Mouse (Mus musculus) CD4-positive, CD25-positive, alpha-beta regulatory T cell, adult 4 months (primary cell): ENCODE data around the gene Nrsn2. TPM values are rescaled to one million over a fixed set of nuclear protein-coding genes. Genes with fewer than 3 reads are reported as not detected.
A peak's percentile ranks its signal among the peaks of the same experiment; 100 is the strongest.

Source experiments
- ATAC-seq: one replicate; pipeline ENCODE4 v1.8.0; 2017
- polyA plus RNA-seq, 2 experiments: library from polyadenylated mRNA; unstranded; fragments of 100-300 nt; shearing (Covaris generic); gene quantifications; one replicate each; pipeline ENCODE4 v1.2.1; 2017

Nrsn2 gene
- polyA plus RNA-seq, result not detected

DNA sequence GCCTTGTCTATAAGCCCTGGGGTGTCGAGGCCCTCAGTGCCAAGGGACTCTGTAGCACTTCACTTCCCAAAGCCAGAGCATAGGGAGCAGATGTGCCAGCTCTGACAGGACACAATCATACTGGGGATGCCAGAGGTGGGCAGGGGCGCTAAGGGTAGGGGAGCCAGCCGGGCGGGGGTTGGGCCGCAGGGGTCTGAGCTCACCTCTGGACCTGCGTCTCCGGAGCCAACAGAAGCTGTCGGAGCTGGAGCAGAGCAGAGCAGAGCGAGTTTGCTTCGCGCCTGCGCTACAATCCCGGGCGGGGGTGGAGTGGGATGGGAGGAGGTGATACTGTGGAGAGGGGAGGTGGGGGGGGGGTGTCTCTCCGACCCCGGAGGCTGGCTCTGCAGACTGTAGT lies at the start of gene Nrsn2:
Nrsn2 (minus strand) TSS at position 294 of the 397 bp plus-strand sequence.
- no peak for ATAC-seq

DNA sequence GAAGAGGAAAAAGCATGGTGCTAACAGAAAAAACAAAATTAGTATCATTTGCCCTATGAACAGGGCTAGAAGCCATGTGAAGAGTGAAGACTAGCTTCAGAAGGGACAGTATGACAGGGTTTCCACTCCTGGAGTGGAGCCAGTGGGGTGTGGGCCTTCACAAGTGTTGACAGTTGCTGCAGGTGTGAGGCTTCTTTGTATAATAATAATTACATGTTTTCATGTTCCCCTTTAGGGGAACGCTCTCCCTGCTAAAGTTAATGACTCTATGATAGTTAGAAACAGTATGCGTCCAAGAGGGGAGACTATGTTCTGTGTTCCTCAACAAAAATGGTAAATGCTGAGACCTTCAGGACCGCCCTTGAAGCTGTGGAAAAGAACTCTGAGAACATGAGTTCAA lies 39.3 kb upstream of the Nrsn2 start:
- no peak for ATAC-seq

DNA sequence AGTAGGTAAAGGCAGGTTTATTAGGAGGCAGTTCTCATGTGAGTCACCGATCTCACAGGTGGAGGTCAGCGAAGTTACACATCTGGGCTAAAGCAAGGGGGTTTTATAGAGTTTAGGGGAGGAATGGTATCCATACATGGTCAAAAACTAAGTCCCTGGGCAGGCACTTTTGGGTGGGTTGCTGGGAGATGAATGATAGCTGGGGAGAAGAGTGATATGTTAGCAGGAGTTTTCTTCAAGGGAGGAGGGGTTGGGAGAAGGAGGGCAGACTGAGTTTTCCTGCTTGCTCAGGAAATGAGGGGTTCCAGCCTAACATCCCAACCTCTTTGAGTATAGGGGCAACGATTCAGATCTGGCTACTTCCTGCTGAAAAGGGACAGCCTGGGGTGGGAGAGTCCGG lies 38.8 kb upstream of the Nrsn2 start, which contains the start of gene 6820408C15Rik:
6820408C15Rik (plus strand) TSS at position 301 of the 400 bp plus-strand sequence.
- ATAC-seq, result no peak

DNA sequence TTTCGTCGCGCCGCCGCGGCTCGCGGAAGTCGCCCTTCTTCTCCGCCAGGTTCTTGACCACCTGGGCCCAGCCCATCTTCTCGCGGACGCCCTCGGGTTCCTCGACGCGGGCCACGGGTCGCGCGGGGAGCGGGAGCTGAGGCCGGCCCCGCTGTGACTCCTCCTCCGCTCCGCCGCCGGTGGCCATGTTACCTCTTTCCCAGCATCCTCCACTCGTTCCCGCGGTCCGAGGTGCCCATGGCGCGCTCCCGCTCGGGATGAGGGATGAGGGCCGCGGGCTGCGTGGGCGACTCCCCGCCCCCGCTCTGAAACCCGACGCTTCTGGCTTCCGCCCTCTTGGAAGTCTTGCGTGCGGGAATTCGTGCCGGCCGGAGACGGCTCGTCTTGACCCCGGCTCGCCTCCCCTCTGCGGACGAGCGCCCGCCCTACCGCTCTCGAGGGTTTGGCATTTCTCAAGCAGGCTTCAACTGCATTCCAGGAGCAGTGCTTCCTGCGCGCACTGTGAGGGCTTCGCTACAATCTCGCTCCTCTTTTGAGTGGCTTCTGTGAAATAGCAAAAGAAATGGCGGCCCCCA lies 38.2 kb upstream of the Nrsn2 start, which contains the start of gene Zcchc3:
Zcchc3 (minus strand) TSS at position 437 of the 575 bp plus-strand sequence.
- ATAC-seq, result peak; percentile 81

DNA sequence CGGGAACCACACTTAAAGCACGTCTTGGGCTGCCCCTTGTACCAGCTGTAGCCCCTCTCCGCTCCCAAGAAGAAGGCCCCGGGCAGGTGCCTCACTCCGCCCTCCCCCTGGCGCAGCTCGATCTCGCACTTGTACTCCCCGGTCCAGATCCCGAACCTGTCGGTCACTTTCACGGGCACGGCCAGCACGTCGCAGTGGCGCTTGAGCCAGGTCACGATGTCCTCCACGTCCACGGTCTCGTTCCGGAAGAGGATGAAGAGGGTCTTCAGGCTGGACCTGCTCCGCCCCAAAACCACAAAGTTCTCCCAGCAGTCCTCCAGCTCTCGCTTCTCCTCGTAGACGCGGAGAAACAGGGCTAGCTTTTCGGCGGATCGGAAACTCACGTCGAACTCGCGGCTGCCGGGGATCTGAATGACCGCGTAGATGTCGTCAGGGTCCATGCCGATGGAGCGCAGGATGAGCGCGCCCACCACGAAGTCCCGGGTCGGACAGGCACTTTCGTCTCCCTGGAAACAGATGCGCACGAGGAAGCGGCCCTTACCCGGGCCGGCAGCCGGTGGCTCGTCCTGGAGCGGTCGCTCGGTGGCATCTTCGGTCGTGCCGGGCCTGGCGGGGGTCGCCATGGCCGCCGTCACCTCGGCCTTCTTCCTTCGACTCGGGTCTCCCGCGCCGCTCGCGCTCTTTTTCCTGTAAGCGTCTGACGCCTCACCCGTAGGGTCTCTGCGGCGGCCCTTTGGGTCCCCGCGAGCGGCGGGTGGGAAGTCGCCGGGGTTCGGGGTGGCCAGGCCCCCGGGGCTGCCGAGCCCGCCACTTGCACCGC lies 37.5 kb upstream of the Nrsn2 start:
- peak; percentile 42 for ATAC-seq

DNA sequence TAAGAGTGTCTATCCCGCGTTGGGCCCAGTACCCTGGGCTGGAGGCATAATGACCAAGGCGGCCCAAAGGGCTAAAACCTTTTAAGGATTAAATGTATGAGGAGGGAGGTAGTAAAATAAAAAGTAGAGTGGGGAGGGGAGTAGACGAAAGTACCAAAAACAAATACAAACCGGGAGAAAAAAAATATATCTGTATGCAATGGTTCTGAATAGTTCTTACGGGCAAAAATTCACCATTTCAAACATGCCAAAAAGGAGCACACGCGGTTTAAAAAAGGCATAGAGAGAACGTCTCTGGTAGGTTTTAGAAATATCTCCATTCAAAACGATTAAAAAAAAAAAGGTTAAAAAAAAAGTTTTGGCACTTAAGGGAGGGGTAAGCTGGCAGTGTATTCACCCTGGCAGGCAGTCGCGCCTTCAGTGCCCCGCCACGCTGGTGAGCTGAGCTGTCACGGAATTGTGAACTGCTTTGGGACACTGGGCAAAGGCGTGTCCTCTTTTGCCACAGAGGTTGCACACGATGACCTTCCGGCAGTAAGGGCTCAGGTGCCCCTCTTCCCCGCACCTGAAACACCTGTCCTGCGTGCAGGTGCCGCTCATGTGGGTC lies 36.8 kb upstream of the Nrsn2 start:
- ATAC-seq, result no peak

DNA sequence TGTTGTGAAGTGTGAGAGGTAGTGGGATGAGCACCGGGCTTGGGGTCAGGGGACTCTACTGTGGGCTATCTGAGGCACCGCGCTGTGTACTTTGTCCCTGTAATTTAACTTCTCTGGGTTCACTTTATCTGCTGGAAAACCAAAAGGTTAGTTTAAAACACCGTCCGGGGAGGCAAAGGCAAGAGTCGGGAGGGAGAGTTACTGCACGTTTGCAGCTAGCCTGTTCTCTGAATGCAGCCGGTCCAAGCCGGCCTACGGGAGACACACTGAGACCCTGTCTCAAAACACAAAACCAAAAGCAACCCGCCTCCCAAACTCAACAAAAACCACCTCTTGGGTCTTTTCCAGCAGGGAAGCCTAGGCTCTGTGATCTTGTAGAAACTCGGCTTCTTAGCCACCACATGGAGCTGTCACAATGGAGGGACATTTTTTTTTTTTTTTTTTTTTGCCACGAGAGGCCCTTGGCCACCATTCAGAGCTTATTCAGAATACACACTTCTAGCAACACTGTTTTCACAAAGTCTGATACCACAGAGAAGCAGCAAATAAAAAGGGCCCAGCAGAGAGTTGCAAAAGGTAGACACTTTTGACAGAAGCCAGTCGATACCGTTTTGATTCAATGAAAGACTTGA lies 36.2 kb upstream of the Nrsn2 start:
- ATAC-seq, result no peak

DNA sequence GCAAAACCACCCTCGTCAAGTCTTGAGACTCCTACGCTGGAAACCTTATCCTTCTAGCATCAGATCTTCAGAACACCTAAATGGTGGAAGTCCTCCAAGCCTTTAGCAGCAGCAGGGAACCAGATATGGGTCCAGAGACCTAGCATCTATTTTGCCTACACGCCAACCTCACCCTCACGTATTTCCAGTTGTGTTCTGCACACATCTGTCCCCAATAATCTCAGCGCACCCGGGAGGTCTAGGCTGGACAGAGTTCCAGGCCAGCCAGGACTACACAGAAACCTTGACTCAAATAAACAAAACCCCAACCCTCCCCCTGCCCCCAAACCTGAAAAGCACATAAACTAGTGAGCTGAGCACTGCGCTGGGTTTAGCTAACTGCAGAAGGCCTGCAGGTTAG lies 35.0 kb upstream of the Nrsn2 start:
- ATAC-seq, result no peak

DNA sequence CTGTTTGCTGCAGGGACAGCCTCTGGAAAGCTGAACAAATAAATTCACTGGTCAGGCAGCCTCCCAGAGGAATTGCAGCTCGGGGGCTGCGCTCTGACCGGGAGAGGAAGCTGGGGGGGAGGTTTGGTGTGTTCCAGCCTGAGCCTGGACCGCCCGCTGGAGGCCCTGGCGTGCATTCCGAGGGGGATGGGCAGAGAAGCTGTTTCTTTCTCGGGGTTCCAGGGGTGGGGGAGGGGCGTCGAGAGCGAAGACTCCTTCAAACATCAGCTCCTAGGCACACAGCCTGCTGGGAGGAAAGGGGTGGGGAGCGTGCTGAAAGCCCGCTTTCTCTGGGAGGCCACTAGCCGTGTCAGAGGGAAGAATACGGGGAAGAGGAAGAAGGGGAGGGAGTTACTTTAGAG lies 34.5 kb upstream of the Nrsn2 start:
- ATAC-seq, result no peak

DNA sequence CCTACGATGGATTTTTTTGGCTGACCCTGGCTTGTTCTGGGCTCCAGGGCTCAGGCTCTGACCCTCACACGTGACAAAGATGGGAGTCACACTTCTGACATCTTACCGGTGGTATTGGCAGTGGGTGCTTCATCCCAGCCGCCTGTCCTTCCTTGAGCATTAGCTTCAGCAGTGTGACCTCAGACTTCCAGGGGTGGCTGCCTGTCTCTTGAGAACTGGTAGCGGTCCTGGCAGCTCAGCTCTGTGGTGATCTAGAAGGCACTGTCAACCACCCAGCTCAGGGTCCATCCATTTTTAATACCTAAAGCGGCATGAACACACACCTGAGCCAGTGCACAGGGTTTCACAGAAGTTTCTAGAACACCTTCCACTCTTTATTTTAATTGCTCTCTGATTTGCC lies 33.3 kb upstream of the Nrsn2 start:
- no peak for ATAC-seq

DNA sequence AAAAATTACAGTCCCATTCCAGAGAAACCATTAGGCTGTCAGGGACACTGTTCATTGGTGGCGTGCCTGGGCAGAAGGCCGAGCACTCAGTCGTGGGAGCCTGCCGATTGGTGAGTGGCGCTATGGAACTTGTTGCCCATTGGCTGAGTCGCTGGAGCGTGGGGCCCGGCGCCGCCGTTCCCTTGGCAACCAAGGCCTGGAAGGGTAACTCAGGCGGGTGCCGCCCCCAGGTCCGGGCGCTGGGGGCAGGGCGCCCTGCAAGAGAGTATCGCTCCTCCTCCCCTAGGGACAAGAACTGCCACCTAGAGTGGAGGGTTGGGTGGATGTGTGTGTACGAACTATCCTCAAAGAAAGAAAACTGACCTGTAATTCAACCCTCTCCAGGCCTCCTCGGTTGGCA lies 29.7 kb upstream of the Nrsn2 start:
- ATAC-seq, result peak; percentile 98

DNA sequence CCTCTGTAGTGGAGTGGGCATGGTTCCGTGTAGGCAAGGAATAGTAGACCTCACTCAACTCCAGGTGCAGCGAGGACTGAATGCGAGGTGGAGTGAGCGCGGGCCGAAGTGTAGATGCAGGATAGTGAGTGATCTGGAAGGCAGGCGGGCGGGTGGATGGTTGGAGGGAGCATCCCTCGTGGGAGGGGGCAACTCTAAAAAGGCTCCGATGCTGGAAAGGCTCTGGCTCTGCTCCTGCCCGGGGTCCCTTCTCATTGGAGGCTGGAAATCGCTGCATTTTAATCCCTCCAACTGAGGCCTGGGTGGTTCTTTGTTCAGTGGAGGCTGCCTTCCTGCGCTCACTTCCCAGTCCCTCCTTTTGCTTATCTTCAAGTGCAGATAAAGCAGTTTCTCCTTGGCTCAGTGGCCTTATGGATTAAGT lies 22.7 kb upstream of the Nrsn2 start:
- ATAC-seq, result no peak

DNA sequence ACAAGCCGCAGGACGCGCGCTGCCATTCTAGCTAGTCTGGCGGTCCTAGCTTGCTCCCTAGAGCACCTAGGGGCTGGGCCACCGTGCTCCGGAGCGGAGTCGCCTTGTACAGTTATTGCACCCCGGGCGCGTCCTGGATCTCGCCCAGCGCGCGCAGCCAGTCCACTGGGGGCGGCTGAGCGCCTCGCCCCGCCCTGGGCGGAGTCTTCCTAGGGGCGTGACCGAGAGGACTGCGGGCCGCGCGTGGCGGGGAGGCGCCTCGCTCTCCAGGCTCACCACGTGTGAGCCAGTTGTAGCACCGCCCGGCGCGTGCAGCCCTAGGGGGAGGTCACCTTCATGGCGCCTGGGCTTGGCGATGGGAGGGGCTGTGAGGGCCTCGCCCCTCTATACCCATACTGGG lies 22.3 kb upstream of the Nrsn2 start:
- peak; percentile 77 for ATAC-seq

DNA sequence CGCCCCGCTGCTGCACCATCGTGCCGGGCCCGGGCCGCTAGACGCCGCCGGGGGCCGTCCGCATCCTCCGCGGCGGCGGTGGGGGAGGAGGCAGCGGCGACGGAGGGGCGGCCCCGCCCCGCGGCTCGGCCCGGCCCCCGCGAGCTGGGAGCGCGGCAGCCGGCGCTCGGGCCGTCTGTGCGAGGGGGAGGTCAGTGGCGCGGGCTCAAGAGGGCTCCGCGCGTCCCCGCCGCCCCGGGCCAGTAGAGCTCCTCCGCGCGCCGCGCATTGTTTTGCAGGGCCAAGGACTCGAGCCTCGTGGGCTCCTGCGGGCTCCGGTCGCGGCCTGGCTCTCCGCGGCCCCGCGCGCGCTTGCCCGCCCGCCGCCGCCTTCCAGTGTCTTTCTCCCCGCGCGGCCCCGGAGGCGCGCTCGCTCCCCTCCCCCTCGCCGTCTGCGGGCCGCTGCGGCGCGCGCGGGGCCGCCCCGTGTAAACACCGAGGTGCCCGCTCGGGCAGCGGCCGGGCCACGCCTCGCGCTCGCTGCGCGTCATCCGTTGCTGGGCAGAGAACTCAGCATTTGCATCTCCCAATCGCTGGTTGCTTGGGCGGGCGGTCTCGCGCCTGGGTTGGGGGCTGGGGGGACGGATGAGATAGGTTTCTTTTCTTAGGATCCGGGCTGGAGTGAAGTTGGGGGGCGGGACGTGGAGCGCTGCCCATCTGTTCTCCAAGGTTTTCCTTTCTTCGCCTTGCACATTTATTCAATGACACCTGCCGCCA lies 21.4 kb upstream of the Nrsn2 start, which contains the start of gene Sox12:
Sox12 (minus strand) TSS at position 384 of the 756 bp plus-strand sequence.
- peak; percentile 71 for ATAC-seq

DNA sequence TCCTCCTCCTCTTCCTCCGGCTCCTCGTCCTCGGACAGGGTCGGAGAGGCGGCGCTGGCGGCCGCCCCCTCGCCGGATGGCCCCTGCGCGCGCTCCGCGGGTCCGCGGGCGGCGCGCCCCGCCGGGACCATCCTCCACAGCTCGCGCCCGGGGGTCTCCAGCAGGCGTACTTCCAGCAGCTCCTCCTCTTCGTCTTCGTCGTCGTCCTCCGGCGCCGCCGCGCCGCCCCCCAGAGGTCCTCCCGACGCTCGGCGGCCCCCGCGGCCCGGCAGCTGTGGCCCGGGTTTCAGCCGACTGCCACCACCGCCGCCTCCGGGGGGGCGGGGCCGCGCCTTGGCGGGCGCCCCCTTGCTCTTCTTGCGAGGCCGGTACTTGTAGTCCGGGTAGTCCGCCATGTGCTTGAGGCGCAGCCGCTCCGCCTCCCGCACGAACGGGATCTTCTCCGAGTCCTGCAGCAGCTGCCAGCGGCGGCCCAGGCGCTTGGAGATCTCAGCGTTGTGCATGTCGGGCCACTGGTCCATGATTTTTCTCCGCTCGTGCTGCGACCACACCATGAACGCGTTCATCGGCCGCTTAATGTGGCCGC lies 20.7 kb upstream of the Nrsn2 start:
- peak; percentile 27 for ATAC-seq

DNA sequence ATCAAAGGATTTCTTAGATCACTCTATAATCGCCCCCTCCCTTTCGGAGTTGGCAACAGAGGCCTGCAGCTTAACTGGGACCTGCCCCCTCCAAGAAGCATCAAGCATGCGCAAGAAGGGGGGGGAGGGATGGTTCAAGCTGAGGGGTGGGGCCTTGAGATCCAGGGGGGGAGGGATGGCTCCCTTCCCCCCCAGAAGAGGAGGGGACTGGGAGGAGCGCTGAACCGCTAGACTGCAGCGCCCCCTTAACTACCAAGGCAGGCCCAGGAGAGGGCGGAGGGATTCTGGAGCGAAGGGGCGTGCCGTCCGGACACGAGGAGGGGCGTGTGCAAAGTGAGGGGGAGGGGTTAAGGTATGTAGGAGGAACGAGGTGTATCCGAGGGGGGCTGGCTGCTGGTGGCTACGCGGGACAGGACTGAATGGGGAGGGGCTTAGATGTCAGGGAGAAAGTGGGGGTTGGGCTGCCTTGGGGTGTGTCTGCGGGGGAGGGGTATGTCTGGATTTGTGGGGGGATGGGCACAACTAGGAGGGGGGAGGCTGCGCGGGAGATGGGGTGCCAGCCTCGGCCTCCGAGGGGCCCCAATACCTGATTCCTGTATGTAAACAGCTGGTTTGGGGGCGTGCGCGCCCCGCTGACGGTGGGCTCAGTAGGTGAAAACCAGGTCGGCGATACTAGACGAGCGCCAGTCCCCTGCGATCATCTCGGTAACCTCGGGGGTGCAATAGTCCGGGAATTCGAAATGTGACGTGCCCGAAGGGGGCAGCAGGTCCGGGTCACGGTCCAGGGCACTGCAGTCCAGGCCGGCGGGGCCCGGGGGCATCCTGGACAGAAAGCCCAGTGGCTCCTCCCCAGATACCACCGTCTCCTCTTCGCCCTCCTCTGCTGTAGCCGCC lies 19.9 kb upstream of the Nrsn2 start:
- peak; percentile 14 for ATAC-seq

DNA sequence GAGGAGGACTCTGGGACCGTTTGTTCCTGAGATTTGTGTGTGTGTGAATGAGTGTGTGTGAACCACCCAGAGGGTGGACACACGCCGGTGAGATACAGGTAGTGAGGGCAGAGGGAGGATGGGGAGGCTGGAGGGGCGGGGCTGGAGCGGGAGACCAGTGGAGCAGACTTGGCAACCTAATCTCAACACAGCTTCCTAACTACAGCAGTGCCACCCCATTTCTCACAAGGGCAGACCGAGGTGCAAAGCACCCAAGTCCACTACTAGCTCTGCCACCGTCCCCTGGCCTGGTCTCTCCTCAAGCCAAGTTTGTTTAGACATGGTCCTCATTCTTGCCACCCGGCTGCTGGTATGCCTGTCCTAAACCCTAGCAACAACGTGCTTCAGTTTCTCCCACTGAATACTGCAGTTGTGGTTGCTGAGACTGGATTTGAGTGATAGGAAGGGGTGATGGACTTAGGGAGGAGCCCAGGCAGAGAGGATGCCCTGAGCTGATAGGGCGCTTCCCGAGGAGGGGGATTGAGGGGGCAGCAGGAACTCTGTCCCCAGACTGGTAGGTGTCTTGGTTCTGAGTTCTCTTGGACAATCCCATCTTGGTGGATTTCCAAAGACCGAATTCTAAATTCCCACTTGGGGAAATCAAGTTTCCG lies 19.0 kb upstream of the Nrsn2 start:
- ATAC-seq, result no peak

DNA sequence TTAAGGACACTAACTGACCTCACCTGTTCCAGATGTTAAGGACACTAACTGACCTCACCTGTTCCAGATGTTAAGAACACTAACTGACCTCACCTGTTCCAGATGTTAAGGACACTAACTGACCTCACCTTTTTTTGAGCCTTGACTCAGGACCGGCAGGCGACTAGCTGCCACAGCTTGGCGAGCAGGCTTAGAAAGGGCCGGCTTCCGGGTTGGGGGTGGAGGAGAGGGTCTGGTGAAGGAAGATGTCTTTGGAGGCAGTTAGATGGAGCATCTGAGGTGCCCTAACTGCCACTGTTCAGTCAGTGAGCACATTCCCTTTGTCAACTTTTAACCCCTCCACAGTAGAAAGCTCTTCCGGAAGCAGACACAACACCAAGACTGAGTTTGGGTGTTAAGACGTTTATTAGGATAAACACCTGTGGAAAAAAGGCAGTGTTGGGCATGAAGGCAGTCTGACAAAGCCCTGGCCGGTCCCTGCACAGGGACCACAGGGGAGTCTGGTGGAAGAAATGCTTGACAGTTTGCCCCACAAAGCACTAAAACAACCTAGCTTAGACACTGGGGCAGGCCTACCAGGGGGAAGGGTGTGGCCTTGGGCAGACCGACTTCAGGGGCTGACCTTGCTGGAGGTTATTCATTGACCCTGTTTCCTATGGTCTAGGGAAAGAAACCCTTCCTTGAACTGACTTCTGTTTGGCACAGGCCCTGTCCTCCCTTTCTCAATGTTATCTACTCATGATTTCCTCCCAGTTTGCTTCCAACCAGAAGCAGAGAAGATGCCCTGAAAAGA lies 17.0 kb upstream of the Nrsn2 start:
- no peak for ATAC-seq

DNA sequence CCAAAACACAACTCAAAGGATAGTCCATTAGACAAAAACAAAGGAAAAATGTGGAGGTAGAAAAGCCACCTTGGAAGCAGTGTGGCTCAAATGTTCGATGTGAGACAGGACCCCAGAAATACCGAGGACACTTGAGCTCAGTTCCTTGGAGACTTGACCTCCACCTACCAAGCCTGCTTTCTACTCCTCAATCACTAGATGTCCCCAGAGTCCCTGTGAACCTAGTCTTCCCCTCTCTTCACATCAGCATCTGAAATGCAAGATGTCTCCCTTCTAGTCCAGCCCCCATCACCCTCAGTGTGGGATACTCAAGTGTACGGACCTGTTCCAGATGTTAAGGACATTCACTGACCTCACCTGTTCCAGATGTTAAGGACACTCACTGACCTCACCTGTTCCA lies 16.3 kb upstream of the Nrsn2 start:
- peak; percentile 44 for ATAC-seq

DNA sequence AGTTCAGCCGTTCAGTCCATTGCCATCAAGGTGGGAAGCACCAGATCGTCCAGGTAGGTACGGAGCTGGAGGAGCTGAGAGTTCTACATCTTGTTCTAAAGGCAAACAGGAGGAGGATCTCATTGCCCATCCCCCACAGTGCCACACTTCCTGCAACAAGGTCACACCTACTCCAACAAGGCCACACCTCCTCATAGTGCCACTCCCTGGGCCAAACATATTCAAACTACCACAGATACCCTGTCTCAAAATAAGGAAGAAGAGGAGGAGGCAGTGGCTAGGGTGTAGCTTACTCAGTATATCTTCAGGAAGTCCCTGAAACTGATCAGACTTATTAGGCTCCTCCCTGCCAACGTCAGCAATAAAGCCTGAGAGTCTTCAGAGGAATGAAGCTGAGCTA lies 7.8 kb upstream of the Nrsn2 start:
- no peak for ATAC-seq
